Mouse (Mus musculus) heart, postnatal 0 days (tissue): Measurements from ENCODE around the gene Krt31. TPM values are rescaled to one million over a fixed set of nuclear protein-coding genes. Genes with fewer than 3 reads are reported as not detected.

Source experiments
- ATAC-seq: fragments of 200-750 bp; cut with Nextera tagmentation; 2 replicates; pipeline ENCODE4 v1.8.0; 2017; ENCODE audit warnings: low read depth, moderate number of reproducible peaks, moderate library complexity; ENCODE audit not compliant: insufficient read depth
- DNase-seq: peaks from one replicate; pipeline ENCODE4 v3.0.0-alpha.2; 2016; ENCODE audit warnings: low spot score
- H3K27ac ChIP-seq: fragments of 300-500 bp; sonication (generic); 2 replicates; pipeline ENCODE4 v1.5.1; 2014; ENCODE audit warnings: low read depth, mild to moderate bottlenecking
- H3K27me3 ChIP-seq: fragments of 300-500 bp; sonication (generic); 2 replicates; pipeline ENCODE4 v1.6.1; 2014; ENCODE audit warnings: low read length, mixed read lengths; ENCODE audit not compliant: control insufficient read depth, insufficient read depth
- H3K36me3 ChIP-seq: fragments of 300-500 bp; sonication (generic); replicated peaks from 2 replicates; pipeline ENCODE4 v1.6.1; 2014; ENCODE audit warnings: low read length, mixed read lengths; ENCODE audit not compliant: control insufficient read depth, insufficient read depth
- H3K4me1 ChIP-seq: fragments of 300-500 bp; sonication (generic); 2 replicates; pipeline ENCODE4 v1.6.1; 2014; ENCODE audit warnings: antibody characterized with exemption; ENCODE audit not compliant: control insufficient read depth, insufficient read depth
- H3K4me2 ChIP-seq: fragments of 300-500 bp; sonication (generic); 2 replicates; pipeline ENCODE4 v1.6.1; 2014; ENCODE audit warnings: low read depth, mild to moderate bottlenecking, low read length, moderate library complexity
- H3K4me3 ChIP-seq: fragments of 300-500 bp; sonication (generic); 2 replicates; pipeline ENCODE4 v1.5.1; 2014; ENCODE audit warnings: low read depth, low read length
- H3K9ac ChIP-seq: fragments of 300-500 bp; sonication (generic); replicated peaks from 2 replicates; pipeline ENCODE4 v1.6.1; 2014; ENCODE audit warnings: low read depth, low read length, mixed read lengths
- H3K9me3 ChIP-seq: fragments of 300-500 bp; sonication (generic); replicated peaks from 2 replicates; pipeline ENCODE4 v1.6.1; 2016; ENCODE audit warnings: low read length; ENCODE audit not compliant: control insufficient read depth
- CTCF ChIP-seq: IDR thresholded peaks from 2 replicates; pipeline ENCODE4 v1.5.1; 2016; ENCODE audit warnings: antibody characterized with exemption, control low read depth, low read depth
- EP300 ChIP-seq: IDR thresholded peaks from 2 replicates; pipeline ENCODE4 v1.6.1; 2016; ENCODE audit warnings: antibody characterized with exemption, low read depth
- WGBS: fragments of 180-500 bp; shearing (Covaris S2); extraction: QIAGEN DNeasy Blood & Tissue Kit; methylation state at CpG from one replicate; pipeline ENCODE4 v1.1.7; 2014; 5-methylcytosine and 5-hydroxymethylcytosine counted together
- polyA plus RNA-seq: library from polyadenylated mRNA; unstranded; fragments of >200 nt; fragmentation: Nextera tagmentation; extraction: Ambion mirVana; gene quantifications from 2 replicates; pipeline ENCODE4 v1.2.1, GENCODE M21; 2015
- total RNA-seq: library from RNA; depleted of rRNA; stranded (reverse); fragments of >200 nt; gene quantifications from 2 replicates; pipeline ENCODE4 v1.2.3, GENCODE M21; 2014; ENCODE audit warnings: low replicate concordance

Gene Krt31
- total and polyA plus RNA-seq, 2 experiments from 2014 or later: not detected

GRCm38 (mm10) chr11:100067293-100068036 lies 17.1 kb upstream of the Krt31 start:
- no peak overlapping the region for H3K4me3 ChIP-seq
- 0 out of 2 replicates have a peak, but pooled peaks have one; percentile 11 for ATAC-seq
- H3K4me2 ChIP-seq: no peak overlapping the region
- peaks cover 5% of the 10 kb centered on the region; the same call in 1 of the 2 replicates for H3K4me1 ChIP-seq
- no peak overlapping the region for H3K27ac ChIP-seq
- no peaks in the 10 kb centered on the region for H3K36me3 ChIP-seq
- peak; percentile 7 for DNase-seq
- H3K9me3 ChIP-seq: no peaks in the 10 kb centered on the region
- H3K27me3 ChIP-seq: no peaks in the 10 kb centered on the region
- no peak for TF ChIP-seq EP300
- no peak; the same call in 1 of the 2 replicates for TF ChIP-seq CTCF
- H3K9ac ChIP-seq: no peak overlapping the region
- WGBS: 59% methylated on average over 17 of the region's 17 CpGs

- no peaks in the 10 kb centered on the region for H3K36me3 ChIP-seq
- ATAC-seq (no peak), DNase-seq (peak; percentile 34)
- TF ChIP-seq EP300: no peak
- no peak for TF ChIP-seq CTCF
- H3K4me3 ChIP-seq: no peak overlapping the region
- no peaks in the 10 kb centered on the region for H3K27me3 ChIP-seq
- H3K9me3 ChIP-seq: no peaks in the 10 kb centered on the region
- no peak overlapping the region for H3K27ac ChIP-seq
- no peak overlapping the region for H3K9ac ChIP-seq
- H3K4me1 ChIP-seq: peaks cover 5% of the 10 kb centered on the region; the same call in 1 of the 2 replicates
- 29% methylated on average over 12 of the region's 12 CpGs for WGBS
- H3K4me2 ChIP-seq: no peak overlapping the region
Measured at GRCm38 (mm10) chr11:100066236-100067010, 16.1 kb upstream of the Krt31 start.

- no peak; the same call in 1 of the 2 replicates for TF ChIP-seq CTCF
- no peak for TF ChIP-seq EP300
- Histone ChIP-seq H3K27ac (no peak overlapping the region), H3K36me3 (no peaks in the 10 kb centered on the region), H3K9me3 (no peaks in the 10 kb centered on the region), H3K27me3 (no peaks in the 10 kb centered on the region), H3K9ac (no peak overlapping the region), H3K4me1 (no peaks in the 10 kb centered on the region), H3K4me2 (no peak overlapping the region), H3K4me3 (no peak overlapping the region)
- no peak for ATAC-seq
- DNase-seq: peak; percentile 14
- WGBS: 74% methylated on average over 8 of the region's 8 CpGs
Measured at GRCm38 (mm10) chr11:100058875-100059274, 8.5 kb upstream of the Krt31 start.

- ATAC-seq: no peak
- TF ChIP-seq CTCF: no peak
- no peak for TF ChIP-seq EP300
- H3K4me1 ChIP-seq: no peaks in the 10 kb centered on the region
- no peaks in the 10 kb centered on the region for H3K27me3 ChIP-seq
- H3K4me3 ChIP-seq: no peak overlapping the region
- no peak overlapping the region for H3K4me2 ChIP-seq
- H3K9ac ChIP-seq: no peak overlapping the region
- no peak overlapping the region for H3K27ac ChIP-seq
- no peak for DNase-seq
- H3K36me3 ChIP-seq: no peaks in the 10 kb centered on the region
- WGBS: 59% methylated on average over 9 of the region's 9 CpGs
- no peaks in the 10 kb centered on the region for H3K9me3 ChIP-seq
Measured at GRCm38 (mm10) chr11:100055686-100056655, 5.6 kb upstream of the Krt31 start.

- no peak overlapping the region for H3K4me3 ChIP-seq
Measured at GRCm38 (mm10) chr11:100047193-100047592, 3.2 kb downstream of the Krt31 start.

More at GRCm38 (mm10) chr11:100047193-100047592, 3.2 kb downstream of the Krt31 start:
- DNase-seq (no peak), ATAC-seq (no peak)
- no peaks in the 10 kb centered on the region for H3K4me1 ChIP-seq
- 51% methylated on average over 2 of the region's 2 CpGs for WGBS
- no peak overlapping the region for H3K4me2 ChIP-seq
- H3K36me3 ChIP-seq: no peaks in the 10 kb centered on the region
- no peak overlapping the region for H3K9ac ChIP-seq
- H3K27ac ChIP-seq: no peak overlapping the region
- H3K9me3 ChIP-seq: no peaks in the 10 kb centered on the region
- H3K27me3 ChIP-seq: no peaks in the 10 kb centered on the region
- no peak for TF ChIP-seq CTCF
- TF ChIP-seq EP300: no peak
